Mouse (Mus musculus) kidney, adult 9 months (tissue): ENCODE data around the gene Tmem98.

ENCODE experiments used
- DNase-seq: peaks from one replicate; pipeline ENCODE4 v3.0.0; 2022

Gene Tmem98

GRCm38 (mm10) chr11:80856827-80857226 lies 46.9 kb downstream of the Tmem98 start:
- DNase-seq, result no peak

DNA sequence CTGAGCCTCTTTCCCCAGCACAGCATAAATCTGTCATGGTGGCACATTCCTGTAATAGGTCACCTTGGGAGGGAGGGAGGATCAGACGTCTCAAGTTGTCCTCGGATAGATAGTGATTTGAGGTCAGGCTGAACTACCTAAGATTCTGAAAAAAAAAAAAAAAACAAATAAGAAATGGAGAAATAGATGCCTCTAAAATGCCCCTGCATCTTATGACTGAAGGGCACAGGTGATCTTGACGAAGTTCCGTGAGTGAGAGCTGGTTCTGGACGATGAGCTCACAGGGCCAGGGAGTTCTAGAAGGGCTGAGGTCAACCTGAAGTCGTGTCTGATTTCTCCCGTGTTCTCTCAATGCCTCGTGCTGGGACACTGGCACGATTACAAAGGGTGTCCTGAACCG lies 48.1 kb downstream of the Tmem98 start, which contains the start of gene Spaca3:
TSS of gene Spaca3 (plus strand) at position 301 of the 400 bp plus-strand sequence.
- DNase-seq, result no peak

DNA sequence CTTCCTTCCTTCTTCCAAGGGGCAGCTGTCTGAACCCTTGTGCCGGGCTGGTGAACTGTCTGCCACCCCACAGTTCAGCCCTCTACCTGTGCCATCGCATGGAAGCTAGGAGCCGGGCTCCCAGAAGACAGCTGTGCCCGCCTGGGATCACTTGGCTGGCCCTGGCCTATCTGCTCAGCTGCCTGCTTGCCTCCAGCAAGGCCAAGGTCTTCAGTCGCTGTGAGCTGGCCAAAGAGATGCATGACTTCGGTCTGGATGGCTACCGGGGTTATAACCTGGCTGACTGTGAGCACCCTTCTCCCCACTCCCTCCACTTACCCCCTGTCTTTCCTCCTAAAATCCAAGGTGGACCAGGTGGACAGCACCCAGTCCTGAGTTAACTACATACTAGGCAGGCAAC lies 53.0 kb downstream of the Tmem98 start:
- DNase-seq, result no peak

- no peak for DNase-seq
These were observed 58.1 kb downstream of the Tmem98 start for GRCm38 (mm10) chr11:80868039-80868438.
